Mouse (Mus musculus): Measurements from ENCODE around the gene Kcnip1. TPM values are rescaled to one million over a fixed set of nuclear protein-coding genes. Genes with fewer than 3 reads are reported as not detected.

Gene Kcnip1
- polyA plus RNA-seq, 1 experiment from 2014 or later, result 51.2 TPM

- ATAC-seq (replicated peaks), result no peak
- WGBS, result 68% methylated on average over 10 of the region's 10 CpGs
- Histone ChIP-seq H3K36me3 (no peaks in the 10 kb centered on the region), H3K4me1 (peaks cover 13% of the 10 kb centered on the region), H3K9ac (replicated peaks) (no peak overlapping the region), H3K9me3 (no peaks in the 10 kb centered on the region), H3K27ac (replicated peaks) (no peak overlapping the region), H3K4me3 (no peak overlapping the region), H3K27me3 (no peaks in the 10 kb centered on the region), H3K4me2 (replicated peaks) (no peak overlapping the region)
Measured at GRCm38 (mm10) chr11:33800436-33801088, 192.4 kb downstream of the Kcnip1 start.

GRCm38 (mm10) chr11:33799933-33800332, 193.0 kb downstream of the Kcnip1 start:
- Histone ChIP-seq H3K4me1 (peaks cover 13% of the 10 kb centered on the region), H3K27ac (replicated peaks) (no peak overlapping the region), H3K9ac (replicated peaks) (no peak overlapping the region), H3K9me3 (no peaks in the 10 kb centered on the region), H3K4me3 (no peak overlapping the region), H3K4me2 (replicated peaks) (no peak overlapping the region), H3K36me3 (no peaks in the 10 kb centered on the region), H3K27me3 (no peaks in the 10 kb centered on the region)
- 16% methylated on average over 1 of the region's 1 CpGs for WGBS
- ATAC-seq (replicated peaks), result peak; percentile 39; the same call in 1 of the 2 replicates

- ATAC-seq (replicated peaks), result 0 out of 2 replicates have a peak, but pooled peaks have one; percentile 24
- no peak overlapping the region for H3K9ac ChIP-seq (replicated peaks)
- no peaks in the 10 kb centered on the region for H3K9me3 ChIP-seq
- peak overlapping the region; percentile 57 for H3K27ac ChIP-seq (replicated peaks)
- no peak overlapping the region for H3K4me3 ChIP-seq
- peaks cover 13% of the 10 kb centered on the region for H3K4me1 ChIP-seq
- H3K36me3 ChIP-seq, result no peaks in the 10 kb centered on the region
- WGBS, result 35% methylated on average over 12 of the region's 12 CpGs
- no peaks in the 10 kb centered on the region for H3K27me3 ChIP-seq
- no peak overlapping the region for H3K4me2 ChIP-seq (replicated peaks)
Measured at GRCm38 (mm10) chr11:33798094-33798648, 194.8 kb downstream of the Kcnip1 start.

- no peak overlapping the region for H3K9ac ChIP-seq (replicated peaks)
- no peak overlapping the region for H3K4me3 ChIP-seq
- no peak overlapping the region for H3K4me2 ChIP-seq (replicated peaks)
- no peak overlapping the region for H3K27ac ChIP-seq (replicated peaks)
- H3K4me1 ChIP-seq, result peaks cover 24% of the 10 kb centered on the region
- ATAC-seq (replicated peaks), result no peak
- H3K9me3 ChIP-seq, result no peaks in the 10 kb centered on the region
- no peaks in the 10 kb centered on the region for H3K36me3 ChIP-seq
- 39% methylated on average over 5 of the region's 5 CpGs for WGBS
- H3K27me3 ChIP-seq, result no peaks in the 10 kb centered on the region
Measured at GRCm38 (mm10) chr11:33787362-33787761, 205.6 kb downstream of the Kcnip1 start.

GRCm38 (mm10) chr11:33786572-33786971, 206.4 kb downstream of the Kcnip1 start:
- 6% methylated on average over 4 of the region's 4 CpGs for WGBS
- H3K9me3 ChIP-seq, result no peaks in the 10 kb centered on the region
- H3K9ac ChIP-seq (replicated peaks), result no peak overlapping the region
- no peak overlapping the region for H3K4me2 ChIP-seq (replicated peaks)
- H3K4me1 ChIP-seq, result peaks cover 32% of the 10 kb centered on the region
- no peak overlapping the region for H3K4me3 ChIP-seq
- H3K27me3 ChIP-seq, result no peaks in the 10 kb centered on the region
- peak; percentile 42 for ATAC-seq (replicated peaks)
- H3K27ac ChIP-seq (replicated peaks), result 0 out of 2 replicates have a peak overlapping the region, but pooled peaks have one; percentile 23
- H3K36me3 ChIP-seq, result no peaks in the 10 kb centered on the region

- Histone ChIP-seq H3K36me3 (no peaks in the 10 kb centered on the region), H3K4me3 (no peak overlapping the region), H3K9ac (replicated peaks) (no peak overlapping the region), H3K4me2 (replicated peaks) (peak overlapping the region; percentile 25), H3K4me1 (peaks cover 48% of the 10 kb centered on the region), H3K9me3 (no peaks in the 10 kb centered on the region), H3K27me3 (no peaks in the 10 kb centered on the region), H3K27ac (replicated peaks) (peak overlapping the region; percentile 78)
- 11% methylated on average over 10 of the region's 10 CpGs for WGBS
- ATAC-seq (replicated peaks), result peak; percentile 58
Measured at GRCm38 (mm10) chr11:33781561-33781971, 211.4 kb downstream of the Kcnip1 start.

GRCm38 (mm10) chr11:33780263-33780662, 212.7 kb downstream of the Kcnip1 start:
- no peaks in the 10 kb centered on the region for H3K27me3 ChIP-seq
- ATAC-seq (replicated peaks), result peak; percentile 47; the same call in 1 of the 2 replicates
- WGBS, result 52% methylated on average over 4 of the region's 4 CpGs
- H3K4me2 ChIP-seq (replicated peaks), result no peak overlapping the region
- H3K9ac ChIP-seq (replicated peaks), result no peak overlapping the region
- H3K4me3 ChIP-seq, result no peak overlapping the region
- H3K4me1 ChIP-seq, result peaks cover 39% of the 10 kb centered on the region
- H3K9me3 ChIP-seq, result no peaks in the 10 kb centered on the region
- H3K27ac ChIP-seq (replicated peaks), result 0 out of 2 replicates have a peak overlapping the region, but pooled peaks have one; percentile 78
- no peaks in the 10 kb centered on the region for H3K36me3 ChIP-seq

- no peaks in the 10 kb centered on the region for H3K36me3 ChIP-seq
- WGBS, result 30% methylated on average over 5 of the region's 5 CpGs
- H3K9me3 ChIP-seq, result no peaks in the 10 kb centered on the region
- H3K4me1 ChIP-seq, result peaks cover 26% of the 10 kb centered on the region
- H3K27me3 ChIP-seq, result no peaks in the 10 kb centered on the region
- peak overlapping the region; percentile 75 for H3K27ac ChIP-seq (replicated peaks)
- peak; percentile 75 for ATAC-seq (replicated peaks)
- no peak overlapping the region for H3K4me3 ChIP-seq
- H3K4me2 ChIP-seq (replicated peaks), result no peak overlapping the region
- H3K9ac ChIP-seq (replicated peaks), result no peak overlapping the region
Measured at GRCm38 (mm10) chr11:33772615-33773141, 220.3 kb downstream of the Kcnip1 start.

- H3K9me3 ChIP-seq, result no peaks in the 10 kb centered on the region
- ATAC-seq (replicated peaks), result peak; percentile 53; the same call in 1 of the 2 replicates
- no peaks in the 10 kb centered on the region for H3K27me3 ChIP-seq
- H3K4me2 ChIP-seq (replicated peaks), result no peak overlapping the region
- H3K4me3 ChIP-seq, result no peak overlapping the region
- H3K36me3 ChIP-seq, result no peaks in the 10 kb centered on the region
- peaks cover 31% of the 10 kb centered on the region for H3K4me1 ChIP-seq
- no peak overlapping the region for H3K9ac ChIP-seq (replicated peaks)
- 43% methylated on average over 2 of the region's 2 CpGs for WGBS
- peak overlapping the region; percentile 75 for H3K27ac ChIP-seq (replicated peaks)
Measured at GRCm38 (mm10) chr11:33772043-33772442, 220.9 kb downstream of the Kcnip1 start.

- ATAC-seq (replicated peaks), result peak; percentile 42; the same call in 1 of the 2 replicates
- no peak overlapping the region for H3K4me3 ChIP-seq
- no peaks in the 10 kb centered on the region for H3K36me3 ChIP-seq
- H3K27me3 ChIP-seq, result no peaks in the 10 kb centered on the region
- no peaks in the 10 kb centered on the region for H3K9me3 ChIP-seq
- H3K27ac ChIP-seq (replicated peaks), result no peak overlapping the region
- no peak overlapping the region for H3K9ac ChIP-seq (replicated peaks)
- H3K4me2 ChIP-seq (replicated peaks), result no peak overlapping the region
- 76% methylated on average over 9 of the region's 9 CpGs for WGBS
- H3K4me1 ChIP-seq, result peaks cover 22% of the 10 kb centered on the region
Measured at GRCm38 (mm10) chr11:33766976-33767938, 225.7 kb downstream of the Kcnip1 start.

GRCm38 (mm10) chr11:33761201-33761755, 231.7 kb downstream of the Kcnip1 start:
- H3K27me3 ChIP-seq, result no peaks in the 10 kb centered on the region
- H3K4me3 ChIP-seq, result no peak overlapping the region
- H3K27ac ChIP-seq (replicated peaks), result peak overlapping the region; percentile 38
- no peaks in the 10 kb centered on the region for H3K36me3 ChIP-seq
- H3K9me3 ChIP-seq, result no peaks in the 10 kb centered on the region
- no peak overlapping the region for H3K9ac ChIP-seq (replicated peaks)
- 69% methylated on average over 16 of the region's 16 CpGs for WGBS
- ATAC-seq (replicated peaks), result no peak
- H3K4me1 ChIP-seq, result peaks cover 27% of the 10 kb centered on the region
- no peak overlapping the region for H3K4me2 ChIP-seq (replicated peaks)

Measured in forebrain, embryonic 15.5 days (tissue).